Mouse (Mus musculus) liver, embryonic 16.5 days (tissue): ENCODE data around the gene Peli2. TPM values are rescaled to one million over a fixed set of nuclear protein-coding genes. Genes with fewer than 3 reads are reported as not detected.

Experiments used
- ATAC-seq: fragments of 200-750 bp; cut with Nextera tagmentation; 2 replicates; pipeline ENCODE4 v1.8.0; 2017; ENCODE audit warnings: low read depth, mild to moderate bottlenecking, moderate number of reproducible peaks, moderate library complexity
- H3K27ac ChIP-seq: fragments of 300-500 bp; sonication (generic); 2 replicates; pipeline ENCODE4 v1.5.1; 2014; ENCODE audit warnings: mild to moderate bottlenecking, low read length
- H3K27me3 ChIP-seq: fragments of 300-500 bp; sonication (generic); 2 replicates; pipeline ENCODE4 v1.6.1; 2014; ENCODE audit warnings: low read depth, low read length, mixed read lengths; ENCODE audit not compliant: control insufficient read depth, insufficient read depth
- H3K36me3 ChIP-seq: fragments of 300-500 bp; sonication (generic); 2 replicates; pipeline ENCODE4 v1.6.1; 2014; ENCODE audit warnings: mild to moderate bottlenecking; ENCODE audit not compliant: control insufficient read depth, insufficient read depth
- H3K4me1 ChIP-seq: fragments of 300-500 bp; sonication (generic); 2 replicates; pipeline ENCODE4 v1.6.1; 2014; ENCODE audit warnings: low read depth, low read length, mixed read lengths; ENCODE audit not compliant: control insufficient read depth
- H3K4me2 ChIP-seq: fragments of 300-500 bp; sonication (generic); 2 replicates; pipeline ENCODE4 v1.6.1; 2014; ENCODE audit warnings: low read depth, low read length, mixed read lengths
- H3K4me3 ChIP-seq: fragments of 300-500 bp; sonication (generic); 2 replicates; pipeline ENCODE4 v1.5.1; 2014; ENCODE audit warnings: low read depth, mild to moderate bottlenecking, low read length
- H3K9ac ChIP-seq: fragments of 300-500 bp; sonication (generic); 2 replicates; pipeline ENCODE4 v1.6.1; 2014; ENCODE audit warnings: low read depth, low read length
- H3K9me3 ChIP-seq: fragments of 300-500 bp; sonication (generic); replicated peaks from 2 replicates; pipeline ENCODE4 v1.6.1; 2016; ENCODE audit warnings: low read length; ENCODE audit not compliant: control insufficient read depth
- WGBS: fragments of 180-500 bp; shearing (Covaris S2); extraction: QIAGEN DNeasy Blood & Tissue Kit; methylation state at CpG from one replicate; pipeline ENCODE4 v1.1.7; 2014; ENCODE audit not compliant: insufficient replicate concordance; 5-methylcytosine and 5-hydroxymethylcytosine counted together
- polyA plus RNA-seq: library from polyadenylated mRNA; unstranded; fragments of >200 nt; fragmentation: Nextera tagmentation; extraction: Ambion mirVana; gene quantifications from 2 replicates; pipeline ENCODE4 v1.2.1, GENCODE M21; 2015

The Peli2 gene
- polyA plus RNA-seq, 1 experiment from 2014 or later = 1.7 TPM

GRCm38 (mm10) chr14:48139409-48139808 lies 18.8 kb downstream of the Peli2 start:
- WGBS = 59% methylated on average over 3 of the region's 3 CpGs
- Histone ChIP-seq H3K4me3 (no peak overlapping the region), H3K36me3 (no peaks in the 10 kb centered on the region), H3K27ac (no peak overlapping the region), H3K9ac (no peak overlapping the region), H3K27me3 (no peaks in the 10 kb centered on the region), H3K4me1 (peaks cover 5% of the 10 kb centered on the region), H3K4me2 (no peak overlapping the region), H3K9me3 (no peaks in the 10 kb centered on the region)
- ATAC-seq = no peak

DNA sequence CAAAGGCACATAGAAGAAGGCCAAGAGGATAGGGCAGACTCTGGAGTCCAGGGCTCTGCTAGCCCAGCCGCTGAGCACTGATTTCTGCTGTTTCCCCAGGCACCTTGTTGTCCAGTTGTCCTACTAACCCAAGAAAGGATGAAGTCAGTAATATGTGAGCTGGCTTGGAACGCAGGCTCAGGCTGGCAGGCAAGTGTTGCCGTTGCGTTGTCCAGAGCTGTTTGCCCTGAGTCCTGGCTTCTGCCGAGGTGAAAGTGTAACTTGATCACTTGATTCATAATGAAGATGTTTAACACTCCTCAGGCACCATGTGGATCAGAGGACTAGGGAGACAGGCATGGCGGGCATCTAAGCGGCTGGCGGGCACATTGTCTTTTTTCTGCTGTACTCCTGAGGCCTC lies 21.1 kb downstream of the Peli2 start:
- WGBS = 76% methylated on average over 8 of the region's 8 CpGs
- H3K4me3 ChIP-seq = no peak overlapping the region
- H3K4me2 ChIP-seq = no peak overlapping the region
- no peak overlapping the region for H3K9ac ChIP-seq
- H3K4me1 ChIP-seq = peaks cover 5% of the 10 kb centered on the region
- H3K36me3 ChIP-seq = no peaks in the 10 kb centered on the region
- no peak for ATAC-seq
- no peak overlapping the region for H3K27ac ChIP-seq
- no peaks in the 10 kb centered on the region for H3K27me3 ChIP-seq
- no peaks in the 10 kb centered on the region for H3K9me3 ChIP-seq

DNA sequence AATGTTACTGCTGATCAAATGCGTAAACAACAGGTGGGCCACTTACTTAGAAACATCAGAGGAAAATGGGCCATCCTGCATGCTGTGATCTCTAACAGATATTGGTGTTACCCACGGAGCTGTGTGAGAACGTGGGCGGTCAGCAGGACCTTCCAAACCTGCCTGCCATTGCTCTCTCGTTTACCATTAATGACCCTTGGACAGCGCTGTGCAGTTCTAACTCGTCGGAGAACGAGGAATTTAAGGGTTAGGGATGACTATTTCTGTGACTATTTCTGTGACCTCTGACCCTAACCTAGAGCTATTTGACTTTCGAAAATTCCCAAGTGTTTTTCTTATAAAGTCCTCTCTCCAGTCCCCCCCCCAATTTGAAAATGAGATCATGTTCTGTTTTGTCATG lies 22.1 kb downstream of the Peli2 start:
- no peak overlapping the region for H3K9ac ChIP-seq
- H3K4me1 ChIP-seq = peaks cover 5% of the 10 kb centered on the region
- H3K4me2 ChIP-seq = no peak overlapping the region
- H3K4me3 ChIP-seq = no peak overlapping the region
- ATAC-seq = peak; percentile 87
- H3K36me3 ChIP-seq = no peaks in the 10 kb centered on the region
- no peaks in the 10 kb centered on the region for H3K9me3 ChIP-seq
- no peak overlapping the region for H3K27ac ChIP-seq
- WGBS = 52% methylated on average over 10 of the region's 10 CpGs
- H3K27me3 ChIP-seq = no peaks in the 10 kb centered on the region

DNA sequence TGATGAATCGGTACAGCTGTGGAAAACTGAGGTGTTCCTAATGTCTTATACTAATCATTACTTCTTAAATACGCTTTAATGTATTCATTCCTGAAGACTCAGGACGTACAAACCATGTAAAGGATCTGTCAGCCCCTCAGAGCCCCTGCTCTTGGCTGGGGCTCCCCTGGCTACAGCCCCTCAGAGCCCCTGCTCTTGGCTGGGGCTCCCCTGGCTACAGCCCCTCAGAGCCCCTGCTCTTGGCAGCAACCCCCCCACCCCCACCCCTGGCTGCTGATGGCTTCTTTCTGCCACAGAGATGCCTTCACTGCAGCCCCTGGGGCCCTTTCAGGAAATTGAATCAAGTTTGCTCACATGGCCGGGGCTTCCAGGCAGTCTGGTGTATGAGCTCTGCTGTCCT lies 22.5 kb downstream of the Peli2 start:
- no peak overlapping the region for H3K4me3 ChIP-seq
- WGBS = 60% methylated on average over 4 of the region's 4 CpGs
- H3K36me3 ChIP-seq = no peaks in the 10 kb centered on the region
- H3K27me3 ChIP-seq = no peaks in the 10 kb centered on the region
- peak overlapping the region; percentile 35; the same call in 1 of the 2 replicates for H3K27ac ChIP-seq
- no peak for ATAC-seq
- H3K9ac ChIP-seq = no peak overlapping the region
- H3K9me3 ChIP-seq = no peaks in the 10 kb centered on the region
- peaks cover 5% of the 10 kb centered on the region for H3K4me1 ChIP-seq
- no peak overlapping the region for H3K4me2 ChIP-seq

- Histone ChIP-seq H3K9me3 (no peaks in the 10 kb centered on the region), H3K36me3 (no peaks in the 10 kb centered on the region), H3K27me3 (no peaks in the 10 kb centered on the region), H3K9ac (no peak overlapping the region), H3K4me1 (peaks cover 5% of the 10 kb centered on the region), H3K27ac (no peak overlapping the region), H3K4me2 (no peak overlapping the region), H3K4me3 (no peak overlapping the region)
- 75% methylated on average over 17 of the region's 17 CpGs for whole genome bisulfite sequencing
- ATAC-seq = no peak
Observed at GRCm38 (mm10) chr14:48144330-48144729, 23.7 kb downstream of the Peli2 start.

GRCm38 (mm10) chr14:48147688-48148087 lies 27.1 kb downstream of the Peli2 start:
- ATAC-seq = no peak
- Histone ChIP-seq H3K9me3 (no peaks in the 10 kb centered on the region), H3K27me3 (no peaks in the 10 kb centered on the region), H3K36me3 (no peaks in the 10 kb centered on the region), H3K4me1 (peaks cover 5% of the 10 kb centered on the region), H3K4me2 (no peak overlapping the region), H3K9ac (no peak overlapping the region), H3K27ac (no peak overlapping the region), H3K4me3 (no peak overlapping the region)
- WGBS = 65% methylated on average over 6 of the region's 6 CpGs

DNA sequence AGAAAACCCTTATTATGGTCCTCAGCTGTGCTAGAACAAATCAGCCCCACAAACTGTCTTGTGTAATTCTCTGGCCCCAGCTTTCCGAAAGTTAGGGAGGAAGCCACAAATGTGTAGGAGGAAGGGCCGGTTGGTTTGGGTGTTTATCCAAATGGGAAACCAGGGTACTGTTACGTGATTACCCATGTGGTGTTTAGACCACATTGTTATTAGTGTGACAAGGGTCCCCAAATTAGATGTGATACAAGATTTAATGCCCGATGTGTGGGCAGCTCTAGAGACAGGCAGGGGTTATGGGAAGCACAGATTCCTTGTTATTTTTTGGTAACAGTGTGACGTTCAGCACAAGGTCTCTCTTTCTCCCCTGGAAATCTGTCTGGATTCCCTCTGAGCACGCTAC lies 28.0 kb downstream of the Peli2 start:
- Histone ChIP-seq H3K4me1 (no peaks in the 10 kb centered on the region; the same call in 1 of the 2 replicates), H3K27me3 (no peaks in the 10 kb centered on the region), H3K9me3 (no peaks in the 10 kb centered on the region), H3K4me3 (no peak overlapping the region), H3K9ac (no peak overlapping the region), H3K4me2 (no peak overlapping the region), H3K27ac (no peak overlapping the region), H3K36me3 (no peaks in the 10 kb centered on the region)
- WGBS = 63% methylated on average over 6 of the region's 6 CpGs
- no peak for ATAC-seq

- Histone ChIP-seq H3K4me3 (no peak overlapping the region), H3K36me3 (no peaks in the 10 kb centered on the region), H3K9me3 (no peaks in the 10 kb centered on the region), H3K9ac (no peak overlapping the region), H3K27ac (no peak overlapping the region), H3K4me1 (no peaks in the 10 kb centered on the region; the same call in 1 of the 2 replicates), H3K27me3 (no peaks in the 10 kb centered on the region), H3K4me2 (no peak overlapping the region)
- ATAC-seq = no peak
- WGBS = 69% methylated on average over 9 of the region's 9 CpGs
Observed at GRCm38 (mm10) chr14:48149351-48149750, 28.7 kb downstream of the Peli2 start.

DNA sequence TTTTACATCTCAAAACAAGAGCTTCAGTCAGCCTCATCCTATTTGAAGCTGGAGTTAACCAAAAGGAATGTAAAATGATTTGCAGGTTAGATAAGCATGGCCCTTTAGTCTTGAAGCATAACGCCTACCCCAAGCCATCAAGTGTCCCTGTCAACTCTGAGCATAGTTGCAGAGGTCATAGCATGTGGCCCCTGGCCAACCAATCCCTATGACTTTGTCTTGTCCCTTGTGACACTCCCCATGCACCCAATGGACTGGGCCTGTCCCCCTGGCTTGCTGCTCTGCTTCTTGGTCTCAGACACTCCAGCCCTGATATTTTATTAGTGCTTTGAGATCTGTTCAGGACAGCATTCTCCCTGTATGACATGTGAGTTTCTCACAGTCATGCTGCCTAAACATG lies 30.3 kb downstream of the Peli2 start:
- H3K9ac ChIP-seq = no peak overlapping the region
- WGBS = 54% methylated on average over 1 of the region's 1 CpGs
- peak; percentile 37; the same call in 1 of the 2 replicates for ATAC-seq

More for the DNA sequence above, 30.3 kb downstream of the Peli2 start:
- H3K27ac ChIP-seq = no peak overlapping the region
- H3K9me3 ChIP-seq = no peaks in the 10 kb centered on the region
- no peak overlapping the region for H3K4me2 ChIP-seq
- no peaks in the 10 kb centered on the region; the same call in 1 of the 2 replicates for H3K4me1 ChIP-seq
- H3K4me3 ChIP-seq = no peak overlapping the region
- no peaks in the 10 kb centered on the region for H3K27me3 ChIP-seq
- no peaks in the 10 kb centered on the region for H3K36me3 ChIP-seq
